Mouse (Mus musculus) MEL (cell line): ENCODE measurements at regions not wholly inside any gene's neighbourhood (a gene's known extent, or its start where the extent isn't known, plus 50 kb on each side); places are given as distances from the start of the nearest gene placed in this dataset.

ENCODE experiments used
- CTCF ChIP-seq, 3 experiments: IDR thresholded peaks in 2 of 3; conservative IDR thresholded peaks in 1 of 3; 2 replicates each; pipeline ENCODE4 v1.5.1; 2011 to 2012; ENCODE audit warnings: low read length in 3 of 3, low read depth in 2 of 3, mild to moderate bottlenecking in 2 of 3, improper control_type of control experiment in 1 of 3, inconsistent platforms in 1 of 3, mixed read lengths in 1 of 3, moderate library complexity in 1 of 3; ENCODE audit not compliant: control insufficient read depth in 1 of 3, insufficient read depth in 1 of 3, poor library complexity in 1 of 3, severe bottlenecking in 1 of 3
- E2F4 ChIP-seq: IDR thresholded peaks from 2 replicates; pipeline ENCODE4 v1.6.1; 2011; ENCODE audit warnings: low read depth, low read length, improper control_type of control experiment, borderline replicate concordance
- MXI1 ChIP-seq: IDR thresholded peaks from 2 replicates; pipeline ENCODE4 v1.6.1; 2011; ENCODE audit warnings: mild to moderate bottlenecking, low read depth, low read length, improper control_type of control experiment
- POLR2A ChIP-seq, 2 experiments: IDR thresholded peaks; 2 replicates each; pipeline ENCODE4 v1.6.1; 2011 to 2012; ENCODE audit warnings: low read length in 2 of 2, mild to moderate bottlenecking in 2 of 2, control low read depth in 1 of 2, improper control_type of control experiment in 1 of 2, low read depth in 1 of 2, moderate library complexity in 1 of 2; ENCODE audit not compliant: control insufficient read depth in 1 of 2, insufficient read depth in 1 of 2, poor library complexity in 1 of 2
- SMC3 ChIP-seq: IDR thresholded peaks from 2 replicates; pipeline ENCODE4 v1.6.1; 2011; ENCODE audit warnings: low read depth, low read length, improper control_type of control experiment
- ZNF384 ChIP-seq: IDR thresholded peaks from 2 replicates; pipeline ENCODE4 v1.6.1; 2012; ENCODE audit warnings: low read depth, mild to moderate bottlenecking, inconsistent platforms, low read length, improper control_type of control experiment

DNA sequence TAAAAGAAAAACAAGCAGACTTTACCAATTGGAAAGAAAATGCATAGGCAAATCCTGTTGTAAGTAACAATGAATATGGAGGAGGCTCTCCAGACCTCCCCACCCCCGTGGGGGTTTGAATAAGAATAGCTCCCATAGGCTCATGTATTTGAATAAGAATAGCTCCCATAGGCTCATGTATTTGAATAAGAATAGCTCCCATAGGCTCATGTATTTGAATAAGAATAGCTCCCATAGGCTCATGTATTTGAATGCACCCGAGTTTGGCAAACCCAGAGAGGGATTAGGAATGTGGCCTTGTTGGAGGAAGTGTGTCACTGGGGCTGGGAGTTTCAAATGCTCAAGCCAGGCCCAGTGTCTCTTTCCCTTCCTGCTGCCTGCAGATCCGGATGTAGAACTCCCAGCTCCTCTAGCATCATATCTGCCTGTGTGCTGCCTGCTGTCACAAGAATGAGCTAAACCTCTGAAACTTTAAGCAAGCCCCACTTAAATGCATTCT, 158.7 kb downstream of the CK137956 start:
- no peak for TF ChIP-seq MXI1
- TF ChIP-seq E2F4 = no peak
- no peak for TF ChIP-seq CTCF (IDR thresholded peaks at IDR 0.05 in 2 of 3, conservative IDR thresholded peaks at IDR 0.05 in 1 of 3; ENCODE audit: control insufficient read depth in 1 of 3, insufficient read depth in 1 of 3, low read depth in 2 of 3, low read length in 3 of 3, poor library complexity in 1 of 3, severe bottlenecking in 1 of 3)
- no peak for TF ChIP-seq POLR2A (IDR thresholded peaks at IDR 0.05; ENCODE audit: control insufficient read depth in 1 of 2, insufficient read depth in 1 of 2, low read depth in 1 of 2, low read length in 2 of 2, poor library complexity in 1 of 2)
- TF ChIP-seq SMC3 = no peak
- no peak for TF ChIP-seq ZNF384
